Mouse (Mus musculus): Measurements from ENCODE around the gene Mvb12b. TPM values are rescaled to one million over a fixed set of nuclear protein-coding genes. Genes with fewer than 3 reads are reported as not detected.

Gene Mvb12b
- polyA plus RNA-seq, 1 experiment = 15.9 TPM

DNA sequence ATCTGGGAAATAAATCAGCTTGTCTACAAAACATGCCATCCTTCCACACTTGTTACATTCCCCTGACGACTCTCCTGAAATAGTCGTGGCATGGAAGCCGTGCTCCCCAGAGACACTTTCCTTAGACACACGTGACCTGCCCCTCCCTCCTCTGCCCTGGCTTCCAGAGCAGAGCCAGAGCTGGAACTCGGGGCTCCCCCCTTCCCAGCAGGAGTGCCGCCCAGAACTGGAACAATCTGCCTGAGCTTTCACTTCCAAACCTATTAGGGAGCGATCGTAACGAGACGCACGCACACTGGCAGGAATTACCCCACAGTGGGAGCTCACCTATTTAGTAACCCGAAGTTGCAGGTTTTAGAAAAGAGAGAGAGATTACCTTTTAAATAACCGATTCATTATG lies 86.0 kb downstream of the Mvb12b start:
- no peaks in the 10 kb centered on the region for H3K27me3 ChIP-seq (ENCODE audit: control insufficient read depth, insufficient read depth, insufficient read length)
- H3K79me3 ChIP-seq (ENCODE audit: low read depth) = no peaks in the 10 kb centered on the region
- H3K4me3 ChIP-seq (ENCODE audit: insufficient read depth, poor library complexity, severe bottlenecking) = no peak overlapping the region
- no peak overlapping the region for H3ac ChIP-seq (ENCODE audit: control insufficient read depth, insufficient read length, low read depth)
- no peak for TF ChIP-seq CTCF (IDR thresholded peaks at IDR 0.05; ENCODE audit: control insufficient read depth, insufficient read depth, insufficient read length)
- TF ChIP-seq MYOD1 (IDR thresholded peaks at IDR 0.05; ENCODE audit: control insufficient read depth, insufficient read length, low read depth) = no peak
- no peak for TF ChIP-seq MYOG (IDR thresholded peaks at IDR 0.05; ENCODE audit: control insufficient read depth, extremely low read depth, insufficient read length)
- TF ChIP-seq MAX (IDR thresholded peaks at IDR 0.05) = no peak
- TF ChIP-seq USF1 (IDR thresholded peaks at IDR 0.05; ENCODE audit: low read depth) = no peak
- no peak for TF ChIP-seq CEBPB (IDR thresholded peaks at IDR 0.05; ENCODE audit: low read depth)
- no peak for TF ChIP-seq FOSL1 (IDR thresholded peaks at IDR 0.05; ENCODE audit: insufficient read depth, low read length, poor library complexity, severe bottlenecking)
- no peaks in the 10 kb centered on the region for H3K79me2 ChIP-seq (ENCODE audit: control insufficient read depth, insufficient read depth)
- H3K36me3 ChIP-seq (ENCODE audit: control insufficient read depth, insufficient read depth) = no peaks in the 10 kb centered on the region

DNA sequence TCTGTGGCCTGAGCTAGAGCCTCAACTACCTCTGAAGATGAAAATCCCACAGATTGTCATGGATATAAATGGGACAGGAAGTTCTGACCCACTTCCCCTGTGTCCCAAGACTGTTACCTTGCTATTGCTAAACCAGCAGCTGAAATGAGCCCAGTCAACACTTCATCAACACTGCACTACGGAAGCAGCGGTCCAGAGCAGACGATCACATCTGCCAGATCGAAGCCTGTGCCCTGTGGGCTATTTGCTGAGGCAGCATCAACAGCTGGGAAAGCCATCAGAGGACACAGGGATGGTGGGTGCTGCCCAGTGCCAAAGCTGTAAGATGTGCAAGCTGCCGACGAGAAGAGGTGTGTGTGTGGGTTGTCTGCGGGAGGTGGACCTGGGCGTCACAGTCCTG lies 86.4 kb downstream of the Mvb12b start:
- Histone ChIP-seq H3K27me3 (ENCODE audit: control insufficient read depth, insufficient read depth, insufficient read length) (no peaks in the 10 kb centered on the region), H3K4me3 (ENCODE audit: insufficient read depth, poor library complexity, severe bottlenecking) (no peak overlapping the region), H3K36me3 (ENCODE audit: control insufficient read depth, insufficient read depth) (no peaks in the 10 kb centered on the region), H3K79me2 (ENCODE audit: control insufficient read depth, insufficient read depth) (no peaks in the 10 kb centered on the region), H3ac (ENCODE audit: control insufficient read depth, insufficient read length, low read depth) (no peak overlapping the region), H3K79me3 (ENCODE audit: low read depth) (no peaks in the 10 kb centered on the region)
- TF ChIP-seq MAX (IDR thresholded peaks at IDR 0.05) = no peak
- TF ChIP-seq CEBPB (IDR thresholded peaks at IDR 0.05; ENCODE audit: low read depth) = no peak
- no peak for TF ChIP-seq CTCF (IDR thresholded peaks at IDR 0.05; ENCODE audit: control insufficient read depth, insufficient read depth, insufficient read length)
- no peak for TF ChIP-seq FOSL1 (IDR thresholded peaks at IDR 0.05; ENCODE audit: insufficient read depth, low read length, poor library complexity, severe bottlenecking)
- TF ChIP-seq USF1 (IDR thresholded peaks at IDR 0.05; ENCODE audit: low read depth) = no peak
- no peak for TF ChIP-seq MYOG (IDR thresholded peaks at IDR 0.05; ENCODE audit: control insufficient read depth, extremely low read depth, insufficient read length)
- TF ChIP-seq MYOD1 (IDR thresholded peaks at IDR 0.05; ENCODE audit: control insufficient read depth, insufficient read length, low read depth) = no peak

DNA sequence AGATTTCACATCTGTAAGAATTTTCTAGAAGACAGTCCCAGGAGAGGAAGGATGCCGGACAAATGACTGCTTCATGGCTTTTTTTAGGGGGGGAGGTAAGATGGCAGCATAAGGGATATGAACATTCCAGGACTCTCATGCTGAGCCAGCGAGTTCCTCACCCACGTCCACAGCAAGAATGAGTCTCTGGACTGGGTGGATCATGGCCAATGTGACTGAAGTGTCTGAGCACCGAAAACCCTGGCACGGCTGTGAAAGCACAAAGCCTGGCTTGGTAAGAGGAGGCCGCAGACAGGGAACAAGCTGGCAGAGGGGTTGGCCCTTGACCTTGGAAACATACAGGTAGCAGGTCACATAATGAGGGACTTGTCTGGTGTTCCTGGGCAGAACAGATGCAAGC lies 87.5 kb downstream of the Mvb12b start:
- no peaks in the 10 kb centered on the region for H3K27me3 ChIP-seq (ENCODE audit: control insufficient read depth, insufficient read depth, insufficient read length)
- no peaks in the 10 kb centered on the region for H3K79me2 ChIP-seq (ENCODE audit: control insufficient read depth, insufficient read depth)
- H3K4me3 ChIP-seq (ENCODE audit: insufficient read depth, poor library complexity, severe bottlenecking) = no peak overlapping the region
- H3ac ChIP-seq (ENCODE audit: control insufficient read depth, insufficient read length, low read depth) = no peak overlapping the region
- no peaks in the 10 kb centered on the region for H3K79me3 ChIP-seq (ENCODE audit: low read depth)
- no peaks in the 10 kb centered on the region for H3K36me3 ChIP-seq (ENCODE audit: control insufficient read depth, insufficient read depth)
- TF ChIP-seq CEBPB (IDR thresholded peaks at IDR 0.05; ENCODE audit: low read depth) = no peak
- TF ChIP-seq FOSL1 (IDR thresholded peaks at IDR 0.05; ENCODE audit: insufficient read depth, low read length, poor library complexity, severe bottlenecking) = no peak
- no peak for TF ChIP-seq MAX (IDR thresholded peaks at IDR 0.05)

DNA sequence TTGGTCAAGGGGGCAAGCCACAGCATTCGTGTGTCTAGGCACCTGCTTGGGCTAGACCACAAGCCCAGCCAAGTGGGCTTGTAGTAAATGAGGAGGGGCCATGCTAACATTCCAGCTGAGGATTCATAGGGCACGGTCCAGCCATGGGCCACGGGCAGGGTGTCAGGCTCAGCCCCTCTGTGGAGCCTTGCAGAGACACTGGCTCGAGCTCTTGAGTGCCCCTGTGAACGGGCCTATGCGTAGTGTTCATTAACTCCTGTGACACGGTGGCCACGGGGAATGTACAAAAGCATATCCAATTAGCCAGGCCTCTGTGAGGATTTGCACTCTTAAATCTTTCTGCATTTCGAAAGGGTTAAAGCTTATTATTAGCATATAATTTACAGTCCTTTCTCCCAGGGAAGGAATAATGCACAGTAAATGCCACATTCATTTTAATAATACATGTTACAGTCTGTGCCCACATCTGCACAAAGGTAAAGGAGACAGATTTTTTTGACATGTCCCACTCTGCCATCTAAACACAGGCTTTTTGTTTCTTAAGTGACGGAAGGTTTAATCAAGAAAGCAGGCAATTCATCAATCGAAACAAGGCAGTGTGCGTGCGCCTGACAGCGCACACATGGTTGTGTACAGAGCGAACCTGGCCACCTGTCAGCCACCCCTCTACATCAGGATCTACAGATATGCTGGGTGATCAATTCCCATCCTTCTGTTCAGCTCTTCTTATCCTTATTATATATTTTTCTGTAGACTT lies 91.9 kb downstream of the Mvb12b start:
- Histone ChIP-seq H3ac (ENCODE audit: control insufficient read depth, insufficient read length, low read depth) (no peak overlapping the region), H3K27me3 (ENCODE audit: control insufficient read depth, insufficient read depth, insufficient read length) (no peaks in the 10 kb centered on the region), H3K4me3 (ENCODE audit: insufficient read depth, poor library complexity, severe bottlenecking) (no peak overlapping the region), H3K79me2 (ENCODE audit: control insufficient read depth, insufficient read depth) (no peaks in the 10 kb centered on the region), H3K79me3 (ENCODE audit: low read depth) (no peaks in the 10 kb centered on the region), H3K36me3 (ENCODE audit: control insufficient read depth, insufficient read depth) (no peaks in the 10 kb centered on the region)
- no peak for TF ChIP-seq MYOD1 (IDR thresholded peaks at IDR 0.05; ENCODE audit: control insufficient read depth, insufficient read length, low read depth)
- TF ChIP-seq MAX (IDR thresholded peaks at IDR 0.05) = no peak
- no peak for TF ChIP-seq FOSL1 (IDR thresholded peaks at IDR 0.05; ENCODE audit: insufficient read depth, low read length, poor library complexity, severe bottlenecking)
- no peak for TF ChIP-seq MYOG (IDR thresholded peaks at IDR 0.05; ENCODE audit: control insufficient read depth, extremely low read depth, insufficient read length)
- TF ChIP-seq CTCF (IDR thresholded peaks at IDR 0.05; ENCODE audit: control insufficient read depth, insufficient read depth, insufficient read length) = no peak
- TF ChIP-seq USF1 (IDR thresholded peaks at IDR 0.05; ENCODE audit: low read depth) = no peak
- TF ChIP-seq CEBPB (IDR thresholded peaks at IDR 0.05; ENCODE audit: low read depth) = no peak

DNA sequence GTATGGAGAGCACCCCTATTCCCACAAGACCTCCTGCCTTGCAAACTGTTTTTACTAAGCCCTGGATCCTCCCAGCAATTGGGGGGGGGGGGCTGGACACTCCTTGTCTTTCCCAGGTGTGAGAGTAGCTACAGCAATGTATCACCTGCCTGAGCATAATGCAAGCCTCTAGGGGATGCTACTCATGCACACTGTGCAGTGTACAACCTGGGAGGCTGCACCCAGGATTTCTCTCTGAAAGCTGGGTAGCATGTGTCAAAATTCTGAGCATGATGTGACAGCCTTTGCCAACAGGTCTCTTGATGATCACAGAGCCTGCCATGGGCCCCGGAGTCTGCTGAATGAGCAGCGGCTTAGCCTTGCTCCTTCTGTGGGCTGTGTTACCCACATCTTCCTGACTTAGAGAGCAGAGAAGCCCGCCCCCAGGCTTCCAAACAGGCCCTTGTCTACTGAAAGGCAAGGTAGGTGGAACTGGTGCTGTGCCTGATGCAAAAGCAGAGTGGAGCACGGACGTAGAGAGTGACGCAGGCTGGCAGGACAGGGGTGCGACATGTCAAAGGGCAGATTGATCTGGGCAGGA lies 92.7 kb downstream of the Mvb12b start:
- TF ChIP-seq CTCF (IDR thresholded peaks at IDR 0.05; ENCODE audit: control insufficient read depth, insufficient read depth, insufficient read length) (no peak), MYOG (IDR thresholded peaks at IDR 0.05; ENCODE audit: control insufficient read depth, extremely low read depth, insufficient read length) (no peak), FOSL1 (IDR thresholded peaks at IDR 0.05; ENCODE audit: insufficient read depth, low read length, poor library complexity, severe bottlenecking) (no peak), MAX (IDR thresholded peaks at IDR 0.05) (no peak), CEBPB (IDR thresholded peaks at IDR 0.05; ENCODE audit: low read depth) (no peak), USF1 (IDR thresholded peaks at IDR 0.05; ENCODE audit: low read depth) (no peak), MYOD1 (IDR thresholded peaks at IDR 0.05; ENCODE audit: control insufficient read depth, insufficient read length, low read depth) (no peak)
- no peaks in the 10 kb centered on the region for H3K79me3 ChIP-seq (ENCODE audit: low read depth)

More for the DNA sequence above, 92.7 kb downstream of the Mvb12b start:
- H3K27me3 ChIP-seq (ENCODE audit: control insufficient read depth, insufficient read depth, insufficient read length) = no peaks in the 10 kb centered on the region
- H3K4me3 ChIP-seq (ENCODE audit: insufficient read depth, poor library complexity, severe bottlenecking) = no peak overlapping the region
- H3K79me2 ChIP-seq (ENCODE audit: control insufficient read depth, insufficient read depth) = no peaks in the 10 kb centered on the region
- H3ac ChIP-seq (ENCODE audit: control insufficient read depth, insufficient read length, low read depth) = no peak overlapping the region
- H3K36me3 ChIP-seq (ENCODE audit: control insufficient read depth, insufficient read depth) = no peaks in the 10 kb centered on the region
